Mouse (Mus musculus): ENCODE measurements around the gene Btg2.

DNA sequence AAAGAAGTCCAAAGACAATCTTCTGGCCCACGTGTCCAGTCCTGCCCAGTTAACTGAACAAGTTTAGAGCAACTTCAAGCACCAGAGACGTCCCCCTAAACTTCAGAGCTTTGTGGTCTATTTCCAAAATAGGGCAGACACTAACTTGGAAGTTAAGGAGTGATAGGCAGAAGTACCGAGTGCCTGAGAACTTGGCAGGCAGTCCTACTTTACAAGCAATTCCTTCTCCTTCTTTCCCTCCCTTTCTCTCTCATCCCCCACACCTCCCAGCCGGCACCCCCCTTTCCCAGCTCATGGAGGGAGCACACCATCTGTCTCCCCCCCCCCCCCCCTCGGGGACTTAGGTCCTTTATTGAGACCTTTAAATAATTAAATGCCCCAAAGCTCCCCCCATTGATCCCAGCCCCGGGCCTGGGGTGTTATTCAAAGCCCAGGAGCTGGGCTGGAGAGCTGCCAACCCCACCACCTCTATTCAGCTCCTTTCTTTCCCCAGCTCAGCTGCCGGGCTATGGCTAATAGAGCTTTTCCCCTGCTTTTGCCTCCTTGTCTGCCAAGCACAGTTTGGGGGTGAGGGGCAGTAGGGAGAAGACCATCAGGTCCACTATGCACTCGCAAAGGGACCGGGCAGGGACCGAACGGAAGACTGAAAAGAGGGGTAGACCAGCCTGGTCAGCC is 16.4 kb downstream of the Btg2 start:
- no peak for TF ChIP-seq JUND (conservative IDR thresholded peaks at IDR 0.05; ENCODE audit: low read depth, low read length)
- no peak; the same call in 1 of the 2 replicates for TF ChIP-seq MXI1 (IDR thresholded peaks at IDR 0.05; ENCODE audit: low read depth, low read length)
- TF ChIP-seq POLR2A (IDR thresholded peaks at IDR 0.05; ENCODE audit: low read depth, low read length): no peak
- TF ChIP-seq EP300 (IDR thresholded peaks at IDR 0.05; ENCODE audit: low read length): no peak

All from CH12.LX (cell line).